12 mouse cellular contexts compared by ENCODE assay signal in the genomic region with DNA sequence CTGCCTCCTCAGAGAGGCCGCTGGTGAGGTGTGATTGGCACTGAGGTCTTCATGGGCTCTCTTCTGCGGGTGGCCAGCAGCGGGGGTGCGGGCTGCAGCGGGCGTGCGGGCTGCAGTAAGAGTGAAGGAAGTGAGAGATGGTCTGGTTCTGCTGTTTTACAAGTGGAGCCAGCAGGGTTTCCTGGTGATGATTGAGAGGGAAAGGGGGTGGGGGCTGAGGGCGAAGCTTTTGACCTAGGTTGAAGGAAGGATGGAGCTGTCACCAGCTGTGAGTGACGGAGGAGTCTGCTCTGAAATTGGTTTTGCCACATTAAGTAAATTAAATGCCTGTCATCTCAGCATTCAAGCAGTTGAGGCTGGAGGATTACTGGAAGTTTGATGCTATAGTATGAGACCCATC. TPM values are rescaled to one million over a fixed set of nuclear protein-coding genes. Genes with fewer than 3 reads are reported as not detected.
DNase-seq lines count a peak whose midpoint lies in the region; ATAC-seq and TF ChIP-seq lines count a peak whose summit lies in the region.
"Had no signal": no experiment of that assay in that cellular context is flagged by ENCODE, and none has a peak within 500 bp of the region (broad histone marks: within the 10 kb centered on the region; RNA-seq: fewer than 3 reads in every experiment).

No protein-coding gene starts in this region.

- TF ChIP-seq EP300 in stomach, postnatal 0 days (optimal IDR thresholded peaks at IDR 0.05), result no peak

- no peaks in the 10 kb centered on the region for H3K9me3 ChIP-seq in forebrain, embryonic 13.5 days (replicated peaks)
- H3K9me3 ChIP-seq in forebrain, postnatal 0 days (ENCODE audit: low read length), result no peaks in the 10 kb centered on the region
- H3K9me3 ChIP-seq in kidney, embryonic 14.5 days (ENCODE audit: control insufficient read depth, low read length), result no peaks in the 10 kb centered on the region
- H3K9me3 ChIP-seq in stomach, embryonic 14.5 days (ENCODE audit: control insufficient read depth, low read depth, low read length), result no peaks in the 10 kb centered on the region
- H3K9me3 ChIP-seq in stomach, postnatal 0 days (ENCODE audit: control insufficient read depth, low read length), result no peaks in the 10 kb centered on the region
- H3K9me3 ChIP-seq: forebrain, embryonic 15.5 days had no signal

- DNase-seq in forebrain, postnatal 0 days, result no peak
- no peak for DNase-seq in kidney, postnatal 4 days
- no peak for DNase-seq in stomach, postnatal 0 days (ENCODE audit: low spot score)
- DNase-seq in MN1 (ENCODE audit: low spot score), result no peak
- DNase-seq: cerebellum, adult 9-10 months; right cerebral cortex, adult 18-20 months had no signal

- no peaks in the 10 kb centered on the region for H3K27me3 ChIP-seq in forebrain, embryonic 13.5 days
- no peaks in the 10 kb centered on the region for H3K27me3 ChIP-seq in forebrain, postnatal 0 days (ENCODE audit: insufficient read depth, low read length)
- no peaks in the 10 kb centered on the region for H3K27me3 ChIP-seq in kidney, embryonic 14.5 days (ENCODE audit: control insufficient read depth, insufficient read depth, low read length)
- no peaks in the 10 kb centered on the region for H3K27me3 ChIP-seq in stomach, embryonic 14.5 days (ENCODE audit: control insufficient read depth, insufficient read depth, low read length)
- H3K27me3 ChIP-seq in stomach, postnatal 0 days (ENCODE audit: control insufficient read depth, insufficient read depth, low read length), result no peaks in the 10 kb centered on the region
- H3K27me3 ChIP-seq: forebrain, embryonic 15.5 days; Patski had no signal

- H3K4me2 ChIP-seq in forebrain, embryonic 13.5 days, result no peak overlapping the region
- H3K4me2 ChIP-seq in forebrain, postnatal 0 days (ENCODE audit: low read depth), result no peak overlapping the region
- no peak overlapping the region for H3K4me2 ChIP-seq in kidney, embryonic 14.5 days (replicated peaks; ENCODE audit: low read depth, low read length)
- no peak overlapping the region for H3K4me2 ChIP-seq in stomach, embryonic 14.5 days (replicated peaks; ENCODE audit: low read depth, low read length)
- H3K4me2 ChIP-seq in stomach, postnatal 0 days (replicated peaks; ENCODE audit: low read depth), result no peak overlapping the region
- H3K4me2 ChIP-seq: forebrain, embryonic 15.5 days had no signal

- TF ChIP-seq CTCF in forebrain, postnatal 0 days (IDR thresholded peaks at IDR 0.05; ENCODE audit: low read depth), result no peak
- no peak for TF ChIP-seq CTCF in stomach, postnatal 0 days (IDR thresholded peaks at IDR 0.05; ENCODE audit: low read depth)

- no peak for ATAC-seq in forebrain, embryonic 13.5 days
- ATAC-seq in forebrain, postnatal 0 days, result no peak
- no peak for ATAC-seq in kidney, embryonic 14.5 days (ENCODE audit: low FRiP score, low TSS enrichment)
- no peak for ATAC-seq in stomach, embryonic 14.5 days (ENCODE audit: insufficient number of reproducible peaks, insufficient read depth, low FRiP score, low read depth)
- ATAC-seq in stomach, postnatal 0 days (ENCODE audit: low FRiP score, low TSS enrichment), result no peak
- no peak for ATAC-seq in granulocyte monocyte progenitor cell, adult 5-6 weeks (replicated peaks; ENCODE audit: poor library complexity, severe bottlenecking)
- ATAC-seq: forebrain, embryonic 15.5 days; Patski had no signal

- peak overlapping the region; percentile 21; the same call in 1 of the 2 replicates for H3K27ac ChIP-seq in forebrain, embryonic 13.5 days
- no peak overlapping the region for H3K27ac ChIP-seq in forebrain, postnatal 0 days (ENCODE audit: low read depth, low read length)
- H3K27ac ChIP-seq in kidney, embryonic 14.5 days (ENCODE audit: low read depth, low read length), result peak overlapping the region; percentile 25
- 0 out of 2 replicates have a peak overlapping the region, but pooled peaks have one; percentile 36 for H3K27ac ChIP-seq in stomach, embryonic 14.5 days (ENCODE audit: low read length)
- no peak overlapping the region for H3K27ac ChIP-seq in stomach, postnatal 0 days (replicated peaks)
- H3K27ac ChIP-seq: forebrain, embryonic 15.5 days had no signal

- WGBS in forebrain, embryonic 13.5 days, result 84% methylated on average over 9 of the region's 9 CpGs
- WGBS in forebrain, postnatal 0 days, result 81% methylated on average over 9 of the region's 9 CpGs
- WGBS in kidney, embryonic 14.5 days, result 52% methylated on average over 9 of the region's 9 CpGs
- 60% methylated on average over 9 of the region's 9 CpGs for WGBS in stomach, embryonic 14.5 days
- WGBS in stomach, postnatal 0 days, result 74% methylated on average over 9 of the region's 9 CpGs

- H3K4me3 ChIP-seq in forebrain, embryonic 13.5 days, result no peak overlapping the region
- H3K4me3 ChIP-seq in forebrain, postnatal 0 days (ENCODE audit: low read depth, low read length), result no peak overlapping the region
- H3K4me3 ChIP-seq in kidney, embryonic 14.5 days (ENCODE audit: low read length), result no peak overlapping the region
- H3K4me3 ChIP-seq in stomach, embryonic 14.5 days (ENCODE audit: low read depth, low read length), result no peak overlapping the region
- H3K4me3 ChIP-seq in stomach, postnatal 0 days (ENCODE audit: low read depth, low read length), result no peak overlapping the region
- H3K4me3 ChIP-seq: forebrain, embryonic 15.5 days had no signal

- no peak overlapping the region for H3K9ac ChIP-seq in forebrain, embryonic 13.5 days
- H3K9ac ChIP-seq in forebrain, postnatal 0 days, result no peak overlapping the region
- H3K9ac ChIP-seq in kidney, embryonic 14.5 days (ENCODE audit: low read depth, low read length), result no peak overlapping the region
- no peak overlapping the region for H3K9ac ChIP-seq in stomach, embryonic 14.5 days (replicated peaks; ENCODE audit: low read depth, low read length)
- no peak overlapping the region for H3K9ac ChIP-seq in stomach, postnatal 0 days (ENCODE audit: low read length)
- H3K9ac ChIP-seq: forebrain, embryonic 15.5 days had no signal

- H3K36me3 ChIP-seq in forebrain, embryonic 13.5 days (ENCODE audit: poor library complexity, severe bottlenecking), result peaks cover 72% of the 10 kb centered on the region
- peaks cover 70% of the 10 kb centered on the region for H3K36me3 ChIP-seq in forebrain, postnatal 0 days (ENCODE audit: insufficient read depth)
- peaks cover 28% of the 10 kb centered on the region for H3K36me3 ChIP-seq in kidney, embryonic 14.5 days (ENCODE audit: control insufficient read depth, insufficient read depth, low read length)
- H3K36me3 ChIP-seq in stomach, embryonic 14.5 days (ENCODE audit: control insufficient read depth, insufficient read depth, low read length), result peaks cover 22% of the 10 kb centered on the region
- H3K36me3 ChIP-seq in stomach, postnatal 0 days (ENCODE audit: control insufficient read depth, insufficient read depth, low read length), result peaks cover 11% of the 10 kb centered on the region; the same call in 1 of the 2 replicates

- no peaks in the 10 kb centered on the region; the same call in 1 of the 2 replicates for H3K4me1 ChIP-seq in forebrain, embryonic 13.5 days
- no peaks in the 10 kb centered on the region for H3K4me1 ChIP-seq in forebrain, postnatal 0 days (ENCODE audit: insufficient read depth)
- peaks cover 8% of the 10 kb centered on the region; the same call in 1 of the 2 replicates for H3K4me1 ChIP-seq in kidney, embryonic 14.5 days (ENCODE audit: control insufficient read depth, insufficient read depth, low read length)
- H3K4me1 ChIP-seq in stomach, embryonic 14.5 days (ENCODE audit: control insufficient read depth, insufficient read depth, low read length), result 0 out of 2 replicates have a peak, but pooled peaks cover 7% of the 10 kb centered on the region
- H3K4me1 ChIP-seq in stomach, postnatal 0 days (replicated peaks; ENCODE audit: control insufficient read depth, insufficient read depth), result no peaks in the 10 kb centered on the region
- H3K4me1 ChIP-seq: forebrain, embryonic 15.5 days had no signal

RNA-seq across cellular contexts. Expression of gene Map4k2, which starts 7.8 kb away (rescaled TPM):
- polyA plus RNA-seq in forebrain, embryonic 13.5 days (2015; fragmentation: Nextera tagmentation; extraction: Ambion mirVana), result 11.3 and 15.4 TPM in 2 replicates
- total RNA-seq in forebrain, postnatal 0 days (2014; rRNA removed), result 43.0 and 55.8 TPM in 2 replicates
- 6.7 and 9.7 TPM in 2 replicates for polyA plus RNA-seq in forebrain, postnatal 0 days (2015; fragmentation: Nextera tagmentation; extraction: Ambion mirVana)
- polyA plus RNA-seq in kidney, embryonic 14.5 days (2014; fragmentation: Nextera tagmentation; extraction: Ambion mirVana), result 12.5 and 12.8 TPM in 2 replicates
- polyA plus RNA-seq in stomach, embryonic 14.5 days (2014; fragmentation: Nextera tagmentation; extraction: Ambion mirVana), result 10.0 TPM in 2 replicates
- polyA plus RNA-seq in stomach, postnatal 0 days (2015; fragmentation: Nextera tagmentation; extraction: Ambion mirVana), result 5.2 and 5.7 TPM in 2 replicates
- 50.7 and 54.7 TPM in 2 replicates for total RNA-seq in granulocyte monocyte progenitor cell, adult 5-6 weeks (2014; fragmentation: Nextera tagmentation)
- total RNA-seq in granulocyte monocyte progenitor cell, adult 5-6 weeks (2017), result 26.1 and 30.6 TPM in 2 replicates

RNA-seq across cellular contexts. Expression of gene Men1, which starts 13.9 kb away (rescaled TPM):
- 83.8 and 92.4 TPM in 2 replicates for polyA plus RNA-seq in forebrain, embryonic 13.5 days (2015; fragmentation: Nextera tagmentation; extraction: Ambion mirVana)
- 60.5 and 64.3 TPM in 2 replicates for total RNA-seq in forebrain, postnatal 0 days (2014; rRNA removed)
- polyA plus RNA-seq in forebrain, postnatal 0 days (2015; fragmentation: Nextera tagmentation; extraction: Ambion mirVana), result 58.3 and 60.9 TPM in 2 replicates
- polyA plus RNA-seq in kidney, embryonic 14.5 days (2014; fragmentation: Nextera tagmentation; extraction: Ambion mirVana), result 46.1 and 49.1 TPM in 2 replicates
- 40.0 and 41.3 TPM in 2 replicates for polyA plus RNA-seq in stomach, embryonic 14.5 days (2014; fragmentation: Nextera tagmentation; extraction: Ambion mirVana)
- polyA plus RNA-seq in stomach, postnatal 0 days (2015; fragmentation: Nextera tagmentation; extraction: Ambion mirVana), result 27.1 and 27.9 TPM in 2 replicates
- total RNA-seq in granulocyte monocyte progenitor cell, adult 5-6 weeks (2014; fragmentation: Nextera tagmentation), result 37.7 and 54.2 TPM in 2 replicates
- total RNA-seq in granulocyte monocyte progenitor cell, adult 5-6 weeks (2017), result 30.5 and 33.4 TPM in 2 replicates

RNA-seq across cellular contexts. Expression of gene Sf1, which starts 14.8 kb away (rescaled TPM):
- 134 and 139 TPM in 2 replicates for polyA plus RNA-seq in forebrain, embryonic 13.5 days (2015; fragmentation: Nextera tagmentation; extraction: Ambion mirVana)
- total RNA-seq in forebrain, postnatal 0 days (2014; rRNA removed), result 70.0 and 113 TPM in 2 replicates
- polyA plus RNA-seq in forebrain, postnatal 0 days (2015; fragmentation: Nextera tagmentation; extraction: Ambion mirVana), result 89.7 and 102 TPM in 2 replicates
- polyA plus RNA-seq in kidney, embryonic 14.5 days (2014; fragmentation: Nextera tagmentation; extraction: Ambion mirVana), result 127 and 183 TPM in 2 replicates
- polyA plus RNA-seq in stomach, embryonic 14.5 days (2014; fragmentation: Nextera tagmentation; extraction: Ambion mirVana), result 126 and 139 TPM in 2 replicates
- 42.3 and 52.0 TPM in 2 replicates for polyA plus RNA-seq in stomach, postnatal 0 days (2015; fragmentation: Nextera tagmentation; extraction: Ambion mirVana)
- total RNA-seq in granulocyte monocyte progenitor cell, adult 5-6 weeks (2014; fragmentation: Nextera tagmentation), result 286 and 301 TPM in 2 replicates
- 187 and 209 TPM in 2 replicates for total RNA-seq in granulocyte monocyte progenitor cell, adult 5-6 weeks (2017)

RNA-seq across cellular contexts. Expression of gene Pygm, which starts 35.5 kb away (rescaled TPM):
- polyA plus RNA-seq in forebrain, embryonic 13.5 days (2015; fragmentation: Nextera tagmentation; extraction: Ambion mirVana), result 2.0 and 2.1 TPM in 2 replicates
- total RNA-seq in forebrain, postnatal 0 days (2014; rRNA removed), result 6.2 and 8.8 TPM in 2 replicates
- polyA plus RNA-seq in forebrain, postnatal 0 days (2015; fragmentation: Nextera tagmentation; extraction: Ambion mirVana), result 4.7 and 7.6 TPM in 2 replicates
- polyA plus RNA-seq in kidney, embryonic 14.5 days (2014; fragmentation: Nextera tagmentation; extraction: Ambion mirVana), result 15.7 and 16.4 TPM in 2 replicates
- 9.3 and 10.1 TPM in 2 replicates for polyA plus RNA-seq in stomach, embryonic 14.5 days (2014; fragmentation: Nextera tagmentation; extraction: Ambion mirVana)
- polyA plus RNA-seq in stomach, postnatal 0 days (2015; fragmentation: Nextera tagmentation; extraction: Ambion mirVana), result 8.0 and 10.5 TPM in 2 replicates
- 0.92 and 6.9 TPM in 2 replicates for total RNA-seq in granulocyte monocyte progenitor cell, adult 5-6 weeks (2014; fragmentation: Nextera tagmentation)
- total RNA-seq in granulocyte monocyte progenitor cell, adult 5-6 weeks (2017), result 0.41 TPM in 1 of 2 replicates, not detected in the other

RNA-seq across cellular contexts. Expression of gene Cdc42bpg, which starts 42.5 kb away (rescaled TPM):
- polyA plus RNA-seq in forebrain, embryonic 13.5 days (2015; fragmentation: Nextera tagmentation; extraction: Ambion mirVana), result 0.22 and 0.39 TPM in 2 replicates
- 3.1 and 4.7 TPM in 2 replicates for total RNA-seq in forebrain, postnatal 0 days (2014; rRNA removed)
- 0.11 and 0.23 TPM in 2 replicates for polyA plus RNA-seq in forebrain, postnatal 0 days (2015; fragmentation: Nextera tagmentation; extraction: Ambion mirVana)
- polyA plus RNA-seq in kidney, embryonic 14.5 days (2014; fragmentation: Nextera tagmentation; extraction: Ambion mirVana), result 0.89 and 2.0 TPM in 2 replicates
- polyA plus RNA-seq in stomach, embryonic 14.5 days (2014; fragmentation: Nextera tagmentation; extraction: Ambion mirVana), result 2.2 and 2.3 TPM in 2 replicates
- 1.3 and 1.9 TPM in 2 replicates for polyA plus RNA-seq in stomach, postnatal 0 days (2015; fragmentation: Nextera tagmentation; extraction: Ambion mirVana)
- total RNA-seq in granulocyte monocyte progenitor cell, adult 5-6 weeks (2014; fragmentation: Nextera tagmentation), result 2.6 and 4.1 TPM in 2 replicates
- 3.6 and 4.4 TPM in 2 replicates for total RNA-seq in granulocyte monocyte progenitor cell, adult 5-6 weeks (2017)

Comparison
In these comparisons a context has a peak if more than half of its experiments do, and no peak if none do; other contexts are left out.
1. H3K27ac ChIP-seq: peak in forebrain, embryonic 13.5 days (single experiment), kidney, embryonic 14.5 days (single experiment) and stomach, embryonic 14.5 days (single experiment); none in forebrain, postnatal 0 days (single experiment) and stomach, postnatal 0 days (single experiment).